Mouse (Mus musculus): ENCODE data around the gene Hacd3.
"Not testable (repeated sequence)": the region's sequence is repeated elsewhere in the genome, so short reads cannot be mapped to it uniquely, and the experiment has no call there.

The Hacd3 gene

DNA sequence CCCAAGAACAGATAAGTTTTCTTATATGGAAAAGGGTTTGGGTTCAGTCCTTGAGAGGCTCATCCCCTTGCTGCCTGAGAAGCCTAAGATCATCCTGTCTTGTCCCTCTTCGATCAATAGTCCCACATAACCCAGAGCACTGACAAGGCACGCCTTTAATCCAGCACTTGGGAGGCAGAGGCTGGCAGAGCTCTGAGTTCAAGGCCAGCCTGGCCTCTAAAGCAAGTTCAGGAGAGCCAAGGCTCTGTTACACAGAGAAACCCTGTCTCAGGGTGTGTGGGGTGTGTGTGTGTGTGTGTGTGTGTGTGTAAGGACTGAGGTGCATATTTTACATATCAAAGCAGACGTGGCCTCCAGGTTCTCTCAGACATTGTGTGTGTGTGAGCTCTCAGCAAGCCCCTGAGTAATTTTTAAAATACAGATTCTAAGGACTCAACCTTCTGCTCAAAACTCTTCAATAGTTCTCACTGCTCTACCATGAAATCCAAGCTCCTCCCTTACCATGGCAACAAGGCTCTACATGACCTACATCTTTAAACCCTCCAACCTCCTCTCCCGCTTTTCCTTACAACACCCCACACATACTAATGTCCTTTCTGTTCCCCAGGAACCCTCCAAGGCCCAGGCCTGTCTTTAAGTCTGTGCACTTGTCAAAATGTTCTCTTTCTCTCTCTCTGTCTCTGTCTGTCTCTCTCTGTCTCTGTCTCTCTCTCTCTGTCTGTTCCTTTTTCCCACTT is 5.1 kb downstream of the Hacd3 start:
- no peak for DNase-seq

DNA sequence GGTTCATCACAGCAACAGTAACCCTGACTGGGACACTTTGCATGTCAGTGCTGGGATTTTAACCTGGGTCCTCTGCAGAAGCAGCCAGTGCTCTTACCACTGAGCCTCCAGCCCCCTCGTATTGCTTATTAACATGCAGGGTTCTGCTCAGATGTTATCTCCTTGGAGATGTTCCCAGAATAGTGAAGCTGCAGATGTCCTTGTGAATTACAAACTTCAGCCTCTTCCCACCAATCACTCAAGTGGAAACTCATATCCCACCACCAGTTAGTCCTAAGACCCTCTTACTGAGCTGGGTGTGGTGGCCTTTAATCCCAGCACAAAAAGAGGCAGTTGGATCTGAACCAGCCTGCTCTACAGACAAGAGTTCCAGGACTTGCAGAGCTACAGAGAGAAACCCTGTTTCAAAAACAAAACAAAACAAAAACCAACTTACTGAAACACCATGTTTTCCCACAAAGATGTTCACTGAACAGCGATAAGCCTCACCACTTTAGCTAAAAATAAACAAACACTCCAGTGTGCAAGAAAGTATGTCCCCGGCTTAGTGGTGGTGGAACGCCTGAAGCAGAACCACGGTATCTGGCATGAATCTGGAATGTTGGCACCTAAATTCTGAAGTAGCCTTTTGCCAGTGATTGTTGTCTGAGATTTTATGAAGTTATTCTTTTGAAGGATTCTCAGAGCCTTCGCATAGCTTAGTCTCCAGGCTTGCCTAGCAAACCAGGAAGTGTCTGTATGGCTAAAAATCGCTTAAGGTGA is 5.9 kb downstream of the Hacd3 start:
- DNase-seq: peak; percentile 24

DNA sequence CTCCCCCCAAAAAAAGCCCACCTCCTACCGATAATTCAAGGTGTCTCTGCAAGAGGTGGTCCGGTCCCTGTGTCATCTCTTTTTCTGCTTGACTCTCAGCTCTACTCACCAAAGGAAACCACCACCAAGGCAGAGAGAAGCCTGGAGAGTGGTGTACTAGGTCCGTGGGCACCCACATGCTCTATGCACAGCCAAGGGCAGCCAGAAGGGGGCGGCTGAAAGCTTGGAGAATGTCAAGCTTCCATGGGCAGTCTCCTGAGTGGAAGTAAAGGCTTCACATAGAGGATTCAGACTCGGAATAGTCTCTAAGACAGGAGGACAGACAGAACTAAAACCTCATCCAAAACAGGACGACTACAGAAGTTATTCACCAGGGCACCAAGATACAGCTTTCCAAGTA is 10.2 kb downstream of the Hacd3 start:
- peak; percentile 72 for DNase-seq

DNA sequence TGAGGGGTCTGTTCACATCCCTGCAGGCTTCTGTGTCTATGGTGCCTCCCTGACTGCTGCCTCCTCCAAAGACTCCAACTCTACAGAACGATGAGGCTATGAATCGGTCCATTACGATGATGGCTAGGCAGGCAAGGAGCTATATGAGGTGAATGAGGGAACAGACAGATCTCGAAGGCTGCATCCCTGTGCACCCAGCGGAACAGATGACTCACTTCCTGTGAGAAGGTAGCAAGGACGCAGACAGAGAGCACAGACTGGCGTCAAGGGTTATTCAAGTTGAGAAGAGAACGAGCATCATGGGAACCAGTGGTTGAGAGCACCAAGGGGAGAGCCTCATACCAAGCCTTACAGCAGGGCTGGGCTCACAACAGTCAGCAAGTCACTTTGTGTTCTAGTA is 10.9 kb downstream of the Hacd3 start:
- DNase-seq: no peak

DNA sequence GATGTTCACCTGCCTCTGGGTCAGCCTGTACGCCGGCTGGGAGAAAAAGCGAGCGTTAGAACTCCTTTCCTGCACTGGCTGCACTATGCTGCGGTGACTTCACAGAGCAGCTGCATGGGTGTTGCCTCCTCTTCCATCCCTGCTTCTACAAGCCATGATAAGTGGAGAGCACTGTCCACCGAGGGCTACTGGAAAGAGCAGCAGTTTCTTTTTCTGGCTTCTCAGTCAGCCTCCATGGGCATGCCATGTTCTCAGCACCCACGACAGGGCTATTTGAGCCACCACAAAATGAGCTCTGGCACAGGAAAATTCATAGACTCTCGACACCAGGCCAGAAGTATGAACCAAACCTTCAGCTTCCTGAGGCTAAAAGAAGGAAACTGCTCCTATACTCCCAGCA is 15.8 kb downstream of the Hacd3 start:
- no peak for DNase-seq

DNA sequence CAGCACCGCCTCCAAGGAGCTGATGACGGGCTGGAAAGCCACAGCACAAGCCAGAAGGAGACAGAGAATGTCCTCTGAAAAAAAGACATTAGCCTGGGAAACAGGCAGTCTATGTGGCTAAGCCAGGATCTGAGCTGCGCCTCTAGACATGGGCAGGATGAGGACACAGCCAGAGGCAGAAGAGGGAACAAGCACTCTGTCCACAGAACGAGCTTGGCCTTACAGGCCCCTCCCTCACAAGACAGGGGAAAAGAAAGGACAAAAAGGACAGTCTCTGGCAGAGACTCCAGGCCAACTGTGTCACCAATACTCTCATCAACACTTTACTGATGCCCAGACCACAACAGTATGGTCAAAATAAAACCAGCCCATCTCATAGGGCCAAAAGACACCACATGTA is 20.0 kb downstream of the Hacd3 start:
- no peak for DNase-seq

DNA sequence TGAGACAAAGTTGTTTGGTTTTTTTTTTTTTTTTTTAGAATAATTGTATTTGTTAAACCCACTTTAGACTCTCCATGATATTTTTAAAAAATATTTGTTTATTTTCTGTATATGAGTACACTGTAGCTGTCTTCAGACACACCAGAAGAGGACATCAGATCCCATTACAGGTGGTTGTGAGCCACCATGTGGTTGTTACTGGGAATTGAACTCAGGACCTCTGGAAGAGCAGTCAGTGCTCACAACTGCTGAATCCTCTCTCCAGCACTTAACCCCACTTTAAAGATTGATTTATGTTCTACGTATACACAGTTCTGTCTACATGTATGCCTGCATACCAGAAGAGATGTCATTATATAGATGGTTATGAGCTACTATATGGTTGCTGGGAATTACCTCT is 26.0 kb downstream of the Hacd3 start:
- not testable (repeated sequence) for DNase-seq

DNA sequence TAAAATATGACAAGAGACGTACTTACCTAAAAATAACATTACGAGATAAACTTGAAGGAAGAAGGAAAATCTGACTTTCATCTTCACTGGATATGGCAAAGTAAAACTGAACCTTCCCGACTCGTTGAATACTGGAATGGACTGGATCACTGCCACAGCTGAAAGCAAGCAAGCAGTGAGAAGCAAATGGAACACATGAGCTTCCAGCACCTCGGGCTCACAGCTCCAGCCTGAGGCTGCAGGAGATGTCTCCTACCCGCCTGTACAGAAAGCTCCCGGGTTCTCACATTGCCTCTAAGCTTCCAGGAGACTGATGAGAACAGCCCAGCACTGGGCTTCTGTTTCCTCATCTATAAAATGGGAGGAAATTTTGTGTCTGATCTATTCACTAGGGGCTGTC is 31.2 kb downstream of the Hacd3 start:
- DNase-seq: no peak

DNA sequence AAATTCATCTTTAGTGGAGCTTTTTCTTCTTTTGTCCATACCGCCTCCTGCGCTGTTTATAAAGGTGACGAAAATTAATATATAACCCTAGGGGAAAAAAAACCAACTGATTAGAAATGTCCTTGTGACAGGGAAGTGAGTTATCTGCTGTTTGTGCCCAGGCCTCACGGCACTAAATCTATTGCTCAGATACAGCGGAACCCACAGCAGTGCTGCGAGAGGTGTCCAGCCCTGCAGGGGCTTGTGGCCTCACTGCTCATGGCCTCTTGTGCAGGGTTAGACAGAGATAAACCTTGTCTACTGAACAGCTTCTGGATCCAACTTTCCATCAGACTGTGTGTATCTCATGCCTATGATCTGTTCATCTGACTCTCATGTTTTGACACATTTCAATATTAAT is 33.0 kb downstream of the Hacd3 start:
- DNase-seq: no peak

DNA sequence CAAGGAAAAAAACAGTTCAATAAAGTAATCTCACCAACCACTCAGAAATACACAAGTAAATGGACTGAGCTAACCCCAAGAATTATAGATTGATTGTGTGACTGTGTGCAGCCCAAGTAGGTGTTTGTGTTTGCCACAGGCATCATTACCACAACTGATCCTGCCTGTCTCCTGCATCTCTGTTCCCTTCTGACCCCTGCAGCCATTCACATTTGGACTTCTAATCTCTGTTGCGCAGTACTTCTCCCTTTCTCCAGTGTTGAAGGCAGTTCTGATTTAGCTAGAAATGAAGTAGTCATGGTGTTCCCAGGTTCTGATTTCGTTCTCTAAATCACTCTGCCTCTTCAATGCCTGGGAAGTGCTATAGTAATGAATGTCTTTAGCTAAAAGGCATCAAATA is 33.8 kb downstream of the Hacd3 start:
- DNase-seq: no peak

DNA sequence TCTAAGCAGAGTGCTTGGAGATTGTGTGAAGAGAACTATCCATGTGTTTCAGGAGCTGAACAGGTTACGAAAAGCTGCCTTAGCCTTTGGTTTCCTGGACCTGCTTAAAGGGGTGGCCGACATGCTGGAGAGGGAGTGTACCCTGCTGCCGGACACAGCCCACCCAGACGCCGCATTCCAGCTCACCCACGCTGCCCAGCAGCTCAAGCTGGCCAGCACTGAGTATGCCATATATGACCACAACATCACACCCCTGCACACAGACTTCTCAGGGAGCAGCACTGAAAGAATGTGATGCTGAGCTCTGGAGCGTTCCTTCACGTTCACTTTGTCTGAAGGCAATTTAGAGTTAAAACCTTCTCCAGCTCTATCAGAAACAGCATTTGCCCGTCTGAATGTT is 35.7 kb downstream of the Hacd3 start:
- DNase-seq: no peak

DNA sequence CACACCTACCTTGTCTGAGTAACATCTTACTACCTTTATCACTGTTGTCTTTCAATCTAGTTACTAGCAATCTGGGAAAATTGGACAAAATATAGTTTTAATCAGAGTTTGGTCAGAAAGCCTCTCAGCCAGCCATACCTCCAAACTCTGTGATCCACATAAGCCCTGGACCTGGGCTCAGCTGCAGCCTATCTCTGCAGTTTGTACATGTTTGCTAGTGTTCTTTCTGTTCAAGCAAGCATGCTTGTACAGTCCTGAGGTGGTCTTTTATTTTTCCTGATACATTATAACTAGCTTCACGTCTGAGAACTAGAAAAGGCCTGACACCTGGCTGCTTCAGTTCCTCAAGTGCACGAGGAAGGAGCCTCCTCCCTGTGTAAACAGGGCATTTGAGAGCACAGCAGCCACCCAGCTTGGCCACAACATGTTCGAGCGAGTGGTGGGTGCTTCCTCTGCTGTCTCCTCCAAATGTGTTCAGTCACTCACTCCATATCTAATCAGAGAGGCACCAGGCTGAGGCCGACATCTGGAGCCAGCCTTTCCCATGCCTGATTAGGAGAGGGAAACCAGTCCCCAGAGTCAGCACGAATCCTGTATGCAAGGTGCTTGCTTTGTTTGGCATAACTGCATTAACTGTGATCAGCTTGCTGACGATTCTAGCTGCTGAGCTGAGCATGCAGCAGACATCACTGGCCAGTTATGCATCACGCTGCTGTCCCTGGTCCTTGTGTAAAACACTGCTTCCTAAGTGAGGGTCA is 36.3 kb downstream of the Hacd3 start:
- no peak for DNase-seq

DNA sequence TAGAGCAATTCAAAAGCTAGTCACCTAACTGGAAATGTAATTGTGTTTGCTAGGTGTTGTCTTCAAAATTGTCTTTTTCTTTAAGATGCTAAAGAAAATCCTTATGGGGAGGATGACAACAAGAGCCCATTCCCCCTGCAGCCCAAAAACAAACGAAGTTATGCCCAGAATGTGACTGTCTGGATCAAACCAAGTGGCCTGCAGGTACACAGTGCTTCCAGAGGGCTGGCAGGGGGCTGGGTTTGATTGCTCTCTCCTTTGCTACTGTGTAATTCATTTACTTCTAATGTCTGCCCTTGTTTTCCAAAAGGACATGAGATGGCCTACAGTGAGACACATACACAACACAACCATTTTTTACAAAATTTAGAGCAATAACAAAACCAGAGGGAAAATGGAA is 39.6 kb downstream of the Hacd3 start:
- no peak for DNase-seq

DNA sequence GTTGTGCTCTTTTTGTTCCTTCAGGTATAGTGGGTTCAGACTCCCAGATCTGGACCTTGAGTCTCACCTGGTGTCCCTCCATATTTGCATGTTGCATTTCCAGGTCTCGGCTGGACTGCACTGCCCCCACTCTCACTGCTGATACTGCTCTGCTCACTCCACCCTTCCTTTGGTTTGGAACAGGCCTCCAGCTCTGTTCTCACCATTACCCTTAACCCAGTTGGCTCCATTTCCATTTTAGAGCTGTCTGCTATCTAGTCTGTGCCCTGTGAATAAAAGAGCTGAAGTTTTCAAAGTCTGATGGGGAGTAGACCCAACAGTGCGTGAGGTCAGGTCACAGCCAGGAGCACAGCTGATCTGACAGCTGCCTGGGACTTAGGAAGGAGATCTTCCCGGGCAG is 40.9 kb downstream of the Hacd3 start:
- no peak for DNase-seq

DNA sequence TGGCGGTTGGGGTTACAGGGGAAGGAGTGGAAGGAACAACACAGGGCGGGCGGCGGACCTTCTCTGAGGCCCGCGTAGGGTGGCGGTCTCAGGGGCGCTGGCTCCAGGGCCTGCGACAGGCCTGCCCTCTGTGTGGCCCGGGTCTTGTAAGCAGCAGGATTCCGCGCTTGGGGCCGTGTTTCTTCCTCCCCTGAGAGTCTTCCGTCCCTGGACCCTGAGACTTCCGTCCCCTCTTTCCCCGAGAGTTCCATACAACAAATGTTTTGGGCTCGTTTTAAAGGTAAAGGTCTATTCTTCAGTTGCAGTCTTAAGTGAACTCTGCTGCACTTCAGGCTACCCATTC is 60.5 kb downstream of the Hacd3 start:
- no peak for DNase-seq

DNA sequence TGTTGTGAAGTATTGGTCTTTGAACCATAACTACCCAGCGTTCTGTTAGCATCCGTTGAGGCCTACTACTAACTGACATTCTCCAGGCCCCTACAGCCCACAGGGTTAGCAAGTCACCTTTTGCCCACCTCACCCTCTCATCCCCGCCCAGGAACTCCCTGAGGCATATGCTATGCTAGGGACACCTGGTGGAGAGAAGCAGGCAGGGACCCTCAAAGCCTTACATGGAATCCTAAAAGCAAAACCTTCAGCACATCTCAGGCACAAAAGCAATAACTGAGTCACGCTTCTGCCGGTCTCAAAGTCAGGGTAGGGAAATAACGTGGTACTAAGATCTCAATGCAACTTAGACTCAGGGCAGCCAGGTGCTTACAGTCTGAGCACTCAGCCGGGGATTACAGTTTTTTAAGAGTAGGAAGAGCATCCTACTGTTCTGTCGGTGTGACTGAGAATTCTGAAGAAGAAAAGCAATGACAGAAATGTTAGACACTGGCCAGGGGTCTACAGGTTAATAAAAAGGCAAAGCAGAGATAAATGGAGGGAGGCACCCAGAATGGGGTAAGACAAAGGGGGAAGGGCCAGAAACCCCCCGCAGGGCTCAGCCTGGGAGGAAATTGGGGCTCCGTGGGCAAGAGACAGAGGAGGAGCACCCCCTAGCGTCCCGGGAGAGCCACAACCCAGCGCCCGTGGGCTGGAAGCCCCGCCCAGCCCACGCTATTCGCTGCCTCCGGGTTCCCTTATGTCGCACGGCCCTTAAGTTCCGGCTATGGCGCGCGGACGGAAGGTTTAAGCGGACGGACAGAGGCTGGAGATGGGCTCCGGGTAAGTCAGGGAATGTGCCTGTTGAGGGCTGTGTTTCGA is 61.1 kb downstream of the Hacd3 start, which contains the start of gene Ints14:
Gene Ints14 (plus strand): TSS at position 789 of the 861 bp plus-strand sequence.
- DNase-seq: peak; percentile 98

DNA sequence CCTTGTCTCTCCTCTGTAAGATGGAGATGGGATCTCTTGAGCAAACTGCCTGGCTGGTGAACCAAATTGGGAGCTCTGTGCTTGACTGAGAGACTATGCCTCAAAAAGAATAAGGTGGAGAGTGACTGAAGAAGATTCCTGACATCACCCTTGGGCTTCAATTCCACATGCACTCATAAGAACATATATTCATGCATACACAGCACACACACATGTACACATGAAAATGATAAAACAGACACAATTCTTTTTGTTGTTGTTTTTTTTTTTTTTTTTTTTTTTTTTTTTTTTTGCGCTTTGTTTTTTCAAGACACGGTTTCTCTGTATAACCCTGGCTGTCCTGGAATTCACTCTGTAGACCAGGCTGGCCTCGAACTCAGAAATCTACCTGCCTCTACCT is 64.2 kb downstream of the Hacd3 start:
- DNase-seq: no peak

DNA sequence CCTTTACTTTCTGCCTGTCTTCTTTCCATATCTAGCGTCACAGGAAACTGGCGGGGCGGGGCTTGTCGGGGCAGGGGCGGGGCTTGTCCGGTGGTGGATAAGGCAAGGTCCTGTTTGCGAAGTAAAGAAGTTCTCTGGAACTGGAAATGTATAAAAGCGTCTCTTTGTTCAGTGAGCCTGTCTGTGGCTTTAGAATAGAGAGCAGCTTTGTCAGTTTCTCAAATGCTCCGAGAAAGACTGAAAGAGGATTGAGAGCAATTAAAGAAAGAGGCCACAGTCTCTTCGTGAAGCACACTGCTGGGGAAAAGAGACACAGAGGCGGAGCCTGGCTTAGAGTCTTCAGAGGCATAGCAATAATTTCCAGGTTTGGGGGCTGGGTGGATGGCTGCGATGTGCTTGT is 65.2 kb downstream of the Hacd3 start:
- DNase-seq: peak; percentile 34

DNA sequence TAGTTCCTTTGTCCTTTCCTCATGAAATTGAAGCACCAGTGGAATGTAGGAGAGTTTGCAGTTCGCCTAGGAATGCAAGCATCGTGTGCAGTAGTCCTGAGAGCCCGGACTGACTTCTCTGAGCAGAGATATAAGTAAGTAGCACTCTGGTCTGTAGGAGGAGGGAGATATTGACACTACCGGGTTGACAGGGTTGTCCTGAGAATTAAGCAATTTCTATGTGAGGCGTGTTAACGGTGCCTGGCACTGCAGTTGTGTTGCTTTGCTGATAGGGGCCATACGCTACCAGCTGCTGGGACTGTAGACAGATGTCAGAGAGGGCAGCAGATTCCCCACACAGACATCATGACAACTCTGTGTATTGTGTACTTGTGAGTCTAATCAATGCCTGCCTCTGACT is 68.3 kb downstream of the Hacd3 start:
- no peak for DNase-seq

DNA sequence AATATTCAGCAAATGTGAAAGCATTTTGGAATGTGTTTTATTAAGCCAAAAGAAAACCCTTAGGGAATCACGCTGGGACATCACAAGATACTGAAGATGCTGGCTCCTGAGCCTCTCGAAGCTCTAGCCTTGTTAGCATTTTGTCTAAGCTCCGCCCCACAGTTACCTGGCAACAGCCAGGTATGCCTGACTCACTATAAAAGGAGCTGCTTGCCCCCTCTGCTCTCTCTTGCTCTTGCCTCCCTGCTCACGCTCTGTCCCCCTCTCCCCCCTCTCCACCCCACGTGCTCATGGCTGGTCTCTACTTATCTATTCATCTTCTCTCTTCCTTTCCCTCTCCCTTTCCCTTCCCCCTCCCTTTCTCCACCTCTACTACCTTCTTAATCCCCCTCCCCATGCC is 69.4 kb downstream of the Hacd3 start:
- peak; percentile 36 for DNase-seq

DNA sequence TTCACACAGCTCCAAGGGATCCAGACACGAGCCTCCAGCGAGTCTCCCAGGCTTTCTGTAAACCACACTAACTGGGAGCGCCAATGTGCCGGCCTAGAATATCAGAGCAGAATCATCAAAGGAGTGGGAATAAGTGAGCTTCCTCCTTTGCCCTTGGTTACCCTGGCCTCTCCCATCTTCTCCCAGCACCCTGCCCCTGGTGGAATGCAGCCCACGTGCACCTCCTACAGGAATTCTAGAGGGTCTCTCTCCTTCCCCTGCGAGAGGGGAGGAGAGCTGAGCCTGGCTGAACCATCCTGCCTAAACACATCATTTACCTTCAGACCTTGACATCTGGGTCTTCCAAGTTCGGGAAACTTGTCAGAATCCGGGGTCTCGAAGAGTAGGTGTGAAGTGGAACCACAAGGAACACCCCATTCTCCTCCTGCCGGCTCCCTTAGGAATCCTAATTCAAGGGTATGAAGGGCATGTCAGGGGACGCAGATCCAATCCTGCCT is 70.3 kb downstream of the Hacd3 start, which contains the start of gene Slc24a1:
Gene Slc24a1 (minus strand): TSS at position 447 of the 497 bp plus-strand sequence.
- no peak for DNase-seq

DNA sequence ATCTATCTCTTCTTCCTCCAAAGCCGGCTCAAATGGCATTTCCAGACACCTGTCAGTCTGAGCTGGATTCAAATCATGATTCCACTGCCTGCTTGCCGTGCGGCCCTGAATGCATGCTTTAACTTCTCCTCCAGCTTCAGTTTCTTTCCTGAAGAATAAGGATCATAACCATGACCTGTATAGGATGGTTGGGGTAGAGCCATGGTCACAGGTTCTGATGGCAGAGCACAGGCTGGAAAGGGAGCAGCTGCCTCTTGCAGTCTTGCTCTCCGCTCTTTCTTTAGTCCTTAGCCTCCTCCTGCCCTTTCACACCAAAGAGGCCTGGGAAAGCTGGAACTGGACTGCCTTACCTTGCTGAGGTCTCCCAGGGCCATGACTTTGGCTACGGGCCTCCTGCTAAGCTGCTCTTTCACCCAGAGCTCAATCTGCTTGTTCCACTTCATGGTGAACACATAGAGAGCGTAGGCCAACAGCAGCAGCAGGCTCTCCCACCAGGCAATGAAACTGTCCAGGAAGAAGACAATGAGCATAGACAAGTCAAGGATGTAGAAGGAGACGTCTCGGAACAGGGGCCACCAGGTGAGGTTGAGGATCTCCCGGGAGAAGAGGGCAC is 73.9 kb downstream of the Hacd3 start:
- no peak for DNase-seq

Measured in lung, postnatal 10 days (tissue).